Mouse (Mus musculus): ENCODE results near the gene Rhbdd2. TPM values are rescaled to one million over a fixed set of nuclear protein-coding genes. Genes with fewer than 3 reads are reported as not detected.

The Rhbdd2 gene
- polyA plus RNA-seq, 1 experiment from 2014 or later: 89.3 TPM

GRCm38 (mm10) chr5:135648461-135649308, 16.3 kb downstream of the Rhbdd2 start:
- H3K27me3 ChIP-seq: no peaks in the 10 kb centered on the region
- WGBS: 82% methylated on average over 9 of the region's 9 CpGs
- H3K9me3 ChIP-seq: no peaks in the 10 kb centered on the region
- no peak for ATAC-seq (ENCODE audit: low FRiP score, low read depth)
- no peak overlapping the region for H3K27ac ChIP-seq (replicated peaks)
- H3K36me3 ChIP-seq: 0 out of 2 replicates have a peak, but pooled peaks cover 2% of the 10 kb centered on the region
- no peaks in the 10 kb centered on the region for H3K4me1 ChIP-seq (replicated peaks)
- no peak overlapping the region for H3K4me2 ChIP-seq
- no peak overlapping the region for H3K4me3 ChIP-seq
- H3K9ac ChIP-seq: no peak overlapping the region

DNA sequence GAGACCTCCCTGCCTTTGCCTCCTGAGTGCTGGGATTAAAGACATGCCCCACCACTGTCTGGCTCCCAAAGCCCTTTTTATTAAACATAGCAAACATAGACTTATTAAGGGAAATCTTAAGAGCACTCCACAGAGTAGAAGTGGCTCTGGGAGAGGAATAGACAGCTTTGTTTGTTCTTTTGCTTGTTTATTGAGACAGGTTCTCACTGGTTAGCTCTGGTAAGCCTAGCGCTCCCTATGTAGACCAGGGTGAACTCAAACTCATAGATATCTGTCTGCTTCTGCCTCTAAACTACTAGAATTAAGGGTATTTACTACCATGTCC, 16.9 kb downstream of the Rhbdd2 start:
- ATAC-seq (ENCODE audit: low FRiP score, low read depth): no peak
- no peaks in the 10 kb centered on the region for H3K27me3 ChIP-seq
- no peak overlapping the region for H3K9ac ChIP-seq
- H3K36me3 ChIP-seq: no peaks in the 10 kb centered on the region
- H3K9me3 ChIP-seq: no peaks in the 10 kb centered on the region
- H3K27ac ChIP-seq (replicated peaks): no peak overlapping the region
- no peaks in the 10 kb centered on the region for H3K4me1 ChIP-seq (replicated peaks)
- H3K4me2 ChIP-seq: no peak overlapping the region
- WGBS: 91% methylated on average over 1 of the region's 1 CpGs
- H3K4me3 ChIP-seq: no peak overlapping the region

- Histone ChIP-seq H3K27ac (replicated peaks) (no peak overlapping the region), H3K36me3 (no peaks in the 10 kb centered on the region), H3K9ac (no peak overlapping the region), H3K27me3 (no peaks in the 10 kb centered on the region), H3K4me2 (no peak overlapping the region), H3K9me3 (no peaks in the 10 kb centered on the region), H3K4me1 (replicated peaks) (no peaks in the 10 kb centered on the region), H3K4me3 (no peak overlapping the region)
- no peak for ATAC-seq (ENCODE audit: low FRiP score, low read depth)
- 84% methylated on average over 3 of the region's 3 CpGs for WGBS
Observed at GRCm38 (mm10) chr5:135651536-135651935, 19.1 kb downstream of the Rhbdd2 start.

GRCm38 (mm10) chr5:135653209-135653608, 20.8 kb downstream of the Rhbdd2 start:
- Histone ChIP-seq H3K27me3 (no peaks in the 10 kb centered on the region), H3K4me2 (no peak overlapping the region), H3K9ac (no peak overlapping the region), H3K4me1 (replicated peaks) (no peaks in the 10 kb centered on the region), H3K27ac (replicated peaks) (no peak overlapping the region), H3K36me3 (no peaks in the 10 kb centered on the region), H3K9me3 (no peaks in the 10 kb centered on the region), H3K4me3 (no peak overlapping the region)
- no peak for ATAC-seq (ENCODE audit: low FRiP score, low read depth)
- 76% methylated on average over 2 of the region's 2 CpGs for WGBS

DNA sequence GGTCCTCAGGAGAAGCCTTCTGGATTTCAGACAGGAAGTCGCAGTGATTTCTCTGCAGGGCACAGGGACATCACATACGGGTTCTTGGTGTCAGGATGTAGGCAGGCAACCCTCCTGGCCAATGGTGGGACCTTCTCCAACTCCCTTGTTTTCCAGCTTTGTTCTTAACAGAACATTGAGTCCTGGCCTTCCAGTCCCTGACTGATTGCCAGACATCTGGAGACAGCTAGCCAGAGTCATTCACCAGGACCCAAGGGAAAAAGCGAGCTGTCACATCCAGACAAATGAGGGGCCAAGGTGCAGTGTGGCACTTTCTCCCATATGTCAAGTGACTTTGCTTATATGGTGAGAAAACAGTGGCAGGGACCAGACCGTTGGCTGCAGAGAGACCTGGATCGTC, 23.6 kb downstream of the Rhbdd2 start:
- Histone ChIP-seq H3K4me2 (no peak overlapping the region), H3K27me3 (no peaks in the 10 kb centered on the region), H3K9me3 (no peaks in the 10 kb centered on the region), H3K36me3 (no peaks in the 10 kb centered on the region), H3K4me1 (replicated peaks) (no peaks in the 10 kb centered on the region), H3K9ac (no peak overlapping the region), H3K27ac (replicated peaks) (no peak overlapping the region), H3K4me3 (no peak overlapping the region)
- WGBS: 67% methylated on average over 5 of the region's 5 CpGs
- no peak for ATAC-seq (ENCODE audit: low FRiP score, low read depth)

DNA sequence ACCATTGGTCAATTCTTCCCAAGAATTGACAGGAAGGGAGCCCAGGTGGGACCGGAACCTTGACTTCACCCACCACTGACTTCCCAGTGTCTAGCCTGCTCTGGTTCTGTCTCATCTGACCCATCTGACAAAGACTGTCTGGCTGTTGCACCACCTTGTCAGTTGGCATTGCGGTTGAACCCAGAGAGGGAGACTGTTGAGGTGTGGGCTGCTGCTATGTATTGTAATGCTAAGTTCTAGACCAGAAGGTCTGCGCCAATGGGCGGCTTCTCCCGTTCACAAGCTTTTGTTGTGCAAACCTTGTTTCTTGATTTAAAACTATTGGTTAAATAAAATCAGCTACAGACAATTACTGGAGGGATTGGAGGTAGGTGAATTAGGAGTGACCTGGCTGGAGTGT, 24.7 kb downstream of the Rhbdd2 start:
- Histone ChIP-seq H3K4me2 (no peak overlapping the region), H3K9me3 (no peaks in the 10 kb centered on the region), H3K4me3 (no peak overlapping the region), H3K4me1 (replicated peaks) (no peaks in the 10 kb centered on the region), H3K9ac (no peak overlapping the region), H3K27me3 (no peaks in the 10 kb centered on the region), H3K27ac (replicated peaks) (no peak overlapping the region), H3K36me3 (no peaks in the 10 kb centered on the region)
- 73% methylated on average over 5 of the region's 5 CpGs for WGBS
- no peak for ATAC-seq (ENCODE audit: low FRiP score, low read depth)

- Histone ChIP-seq H3K4me1 (replicated peaks) (no peaks in the 10 kb centered on the region), H3K27ac (replicated peaks) (no peak overlapping the region), H3K27me3 (no peaks in the 10 kb centered on the region), H3K36me3 (no peaks in the 10 kb centered on the region), H3K4me2 (no peak overlapping the region), H3K4me3 (no peak overlapping the region), H3K9me3 (no peaks in the 10 kb centered on the region), H3K9ac (no peak overlapping the region)
- no peak for ATAC-seq (ENCODE audit: low FRiP score, low read depth)
- 55% methylated on average over 17 of the region's 17 CpGs for WGBS
Observed at GRCm38 (mm10) chr5:135657703-135658373, 25.4 kb downstream of the Rhbdd2 start.

- Histone ChIP-seq H3K9ac (no peak overlapping the region), H3K36me3 (no peaks in the 10 kb centered on the region), H3K27me3 (no peaks in the 10 kb centered on the region), H3K9me3 (no peaks in the 10 kb centered on the region), H3K27ac (replicated peaks) (no peak overlapping the region), H3K4me1 (replicated peaks) (no peaks in the 10 kb centered on the region), H3K4me3 (no peak overlapping the region), H3K4me2 (no peak overlapping the region)
- ATAC-seq (ENCODE audit: low FRiP score, low read depth): no peak
- WGBS: 81% methylated on average over 4 of the region's 4 CpGs
Observed at GRCm38 (mm10) chr5:135659956-135660355, 27.5 kb downstream of the Rhbdd2 start.

DNA sequence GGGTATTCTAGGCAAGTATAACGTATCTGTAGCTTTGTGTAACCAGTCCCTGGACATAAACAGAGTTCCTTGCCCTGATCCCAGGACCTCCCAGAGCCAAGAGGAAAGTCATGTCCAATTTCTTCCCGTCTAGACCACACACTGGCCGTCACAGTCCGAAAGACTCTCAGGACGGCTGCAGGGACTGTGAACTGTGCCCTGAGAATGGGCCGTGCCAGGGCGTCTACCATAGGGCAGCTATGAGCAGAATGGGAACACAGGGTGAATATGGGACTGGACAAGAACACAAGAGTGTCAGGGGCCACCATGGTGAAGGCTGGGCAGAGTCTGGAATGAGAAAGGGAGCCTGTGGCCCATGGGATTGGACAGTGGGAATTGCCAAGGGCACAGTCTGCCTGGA, 28.1 kb downstream of the Rhbdd2 start:
- Histone ChIP-seq H3K27ac (replicated peaks) (no peak overlapping the region), H3K9ac (no peak overlapping the region), H3K4me1 (replicated peaks) (no peaks in the 10 kb centered on the region), H3K9me3 (0 out of 2 replicates have a peak, but pooled peaks cover under 1% of the 10 kb centered on the region), H3K36me3 (no peaks in the 10 kb centered on the region), H3K4me2 (no peak overlapping the region), H3K27me3 (no peaks in the 10 kb centered on the region), H3K4me3 (no peak overlapping the region)
- WGBS: 87% methylated on average over 7 of the region's 7 CpGs
- ATAC-seq (ENCODE audit: low FRiP score, low read depth): no peak

GRCm38 (mm10) chr5:135666890-135667289, 34.5 kb downstream of the Rhbdd2 start:
- Histone ChIP-seq H3K9ac (no peak overlapping the region), H3K27me3 (no peaks in the 10 kb centered on the region), H3K4me3 (no peak overlapping the region), H3K27ac (replicated peaks) (no peak overlapping the region), H3K4me2 (no peak overlapping the region), H3K9me3 (0 out of 2 replicates have a peak, but pooled peaks cover 4% of the 10 kb centered on the region), H3K4me1 (replicated peaks) (no peaks in the 10 kb centered on the region), H3K36me3 (no peaks in the 10 kb centered on the region)
- ATAC-seq (ENCODE audit: low FRiP score, low read depth): no peak
- 94% methylated on average over 5 of the region's 5 CpGs for WGBS

DNA sequence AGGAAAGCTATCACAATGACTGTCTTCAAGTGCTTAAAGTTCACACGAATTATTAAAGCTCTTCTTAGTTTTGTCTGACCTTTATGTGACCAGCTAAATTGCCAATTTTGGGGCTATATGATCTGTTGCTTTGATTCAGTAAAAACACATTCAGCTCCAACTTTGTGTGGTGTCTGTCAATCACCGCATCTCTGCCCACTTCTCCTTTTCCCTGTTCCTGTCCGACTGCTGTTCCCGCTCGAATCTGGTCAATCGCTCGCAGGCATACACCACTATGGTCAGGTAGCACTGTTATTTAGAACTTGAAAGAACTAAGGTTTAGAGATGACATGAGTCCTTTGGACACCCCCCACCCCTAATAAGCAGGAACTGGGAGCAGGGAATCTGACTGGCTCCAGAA, 35.7 kb downstream of the Rhbdd2 start:
- H3K27ac ChIP-seq (replicated peaks): no peak overlapping the region
- no peak overlapping the region for H3K4me3 ChIP-seq
- H3K4me1 ChIP-seq (replicated peaks): no peaks in the 10 kb centered on the region
- H3K9me3 ChIP-seq: 0 out of 2 replicates have a peak, but pooled peaks cover 4% of the 10 kb centered on the region
- H3K9ac ChIP-seq: no peak overlapping the region
- no peak overlapping the region for H3K4me2 ChIP-seq
- H3K27me3 ChIP-seq: no peaks in the 10 kb centered on the region
- H3K36me3 ChIP-seq: no peaks in the 10 kb centered on the region
- 85% methylated on average over 7 of the region's 7 CpGs for WGBS
- no peak for ATAC-seq (ENCODE audit: low FRiP score, low read depth)

- 24% methylated on average over 9 of the region's 9 CpGs for WGBS
- H3K4me3 ChIP-seq: no peak within 1 kb of the TSS
- peaks cover 14% of the 10 kb centered on the region for H3K4me1 ChIP-seq (replicated peaks)
- no peaks in the 10 kb centered on the region for H3K27me3 ChIP-seq
- H3K36me3 ChIP-seq: no peaks in the 10 kb centered on the region
- ATAC-seq (ENCODE audit: low FRiP score, low read depth): no peak
- 0 out of 2 replicates have a peak, but pooled peaks cover 4% of the 10 kb centered on the region for H3K9me3 ChIP-seq
- H3K9ac ChIP-seq: no peak within 1 kb of the TSS
- no peak within 1 kb of the TSS for H3K4me2 ChIP-seq
- no peak within 1 kb of the TSS for H3K27ac ChIP-seq (replicated peaks)
Observed at GRCm38 (mm10) chr5:135669741-135670275, 37.4 kb downstream of the Rhbdd2 start, which contains the start of gene Por. Por (plus strand) TSS chr5:135670033.

Measured in hindbrain, embryonic 15.5 days (tissue).